Mouse (Mus musculus) cerebellum, adult 2 months (tissue): ENCODE measurements at regions not wholly inside any gene's neighbourhood (a gene's known extent, or its start where the extent isn't known, plus 50 kb on each side); places are given as distances from the start of the nearest gene placed in this dataset.

Experiments used
- CTCF ChIP-seq: fragments of 200-500 bp; IDR thresholded peaks from 2 replicates; pipeline ENCODE4 v1.5.1; 2011; ENCODE audit warnings: low read depth, mild to moderate bottlenecking, control low read depth, low read length, moderate library complexity, borderline replicate concordance; ENCODE audit not compliant: insufficient read depth
- POLR2A ChIP-seq: fragments of 200-500 bp; IDR thresholded peaks from 2 replicates; pipeline ENCODE4 v1.6.1; 2011; ENCODE audit warnings: low read length, control low read depth, borderline replicate concordance; ENCODE audit not compliant: insufficient read depth

DNA sequence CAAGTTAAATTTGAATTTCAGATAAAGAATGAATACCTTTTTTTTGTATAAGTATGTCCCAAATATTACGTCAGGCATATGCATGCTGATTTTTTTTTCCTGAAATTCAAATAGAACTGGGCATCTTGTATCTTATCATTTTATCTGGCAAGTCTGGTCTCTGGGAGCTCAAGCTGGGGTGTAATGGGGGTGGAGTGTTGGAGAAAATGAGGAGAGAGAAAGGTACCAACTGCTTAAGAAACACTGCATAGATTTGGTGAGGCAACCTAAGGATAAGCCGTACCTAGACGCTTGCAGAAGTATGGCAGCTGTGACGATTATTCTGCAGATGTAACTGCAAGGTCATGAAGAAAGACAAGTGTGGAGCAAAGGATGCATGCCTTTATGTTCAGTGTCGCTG lies 601.7 kb downstream of the Bcl11a start:
- TF ChIP-seq CTCF, result no peak
- TF ChIP-seq POLR2A, result no peak
